Mouse (Mus musculus): ENCODE results near the gene Cpa2. TPM values are rescaled to one million over a fixed set of nuclear protein-coding genes. Genes with fewer than 3 reads are reported as not detected.

Gene Cpa2
- total RNA-seq, 2 experiments from 2014 or later: 1.2 to 1.6 TPM

GRCm38 (mm10) chr6:30547656-30548306 is 6.4 kb downstream of the Cpa2 start:
- DNase-seq: peak; percentile 36

DNA sequence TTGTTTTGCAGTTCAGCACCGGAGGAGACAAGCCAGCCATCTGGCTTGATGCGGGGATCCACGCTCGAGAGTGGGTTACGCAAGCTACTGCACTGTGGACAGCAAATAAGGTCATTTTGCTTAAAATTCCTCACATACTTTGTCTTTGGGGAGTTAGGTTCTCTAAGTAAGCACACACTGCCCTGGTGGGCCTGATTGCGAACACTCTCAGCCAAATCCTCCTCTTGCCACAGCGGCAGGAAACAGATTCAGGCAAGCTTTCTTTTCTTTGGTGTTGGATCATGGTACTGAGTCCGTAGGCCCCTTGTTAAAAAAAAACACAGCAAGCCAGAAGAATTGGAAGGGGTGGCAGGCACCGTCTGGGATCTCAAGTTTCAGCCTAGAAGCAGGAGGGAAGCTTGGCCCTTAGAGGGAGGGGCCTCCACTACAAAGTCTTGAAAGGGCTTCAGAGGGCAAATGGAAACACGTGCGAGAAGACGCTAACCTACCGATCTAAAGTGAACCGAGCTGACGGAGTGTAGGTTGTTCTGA is 7.9 kb downstream of the Cpa2 start:
- DNase-seq: peak; percentile 25

- no peak for DNase-seq
Observed at GRCm38 (mm10) chr6:30550496-30551192, 9.3 kb downstream of the Cpa2 start.

DNA sequence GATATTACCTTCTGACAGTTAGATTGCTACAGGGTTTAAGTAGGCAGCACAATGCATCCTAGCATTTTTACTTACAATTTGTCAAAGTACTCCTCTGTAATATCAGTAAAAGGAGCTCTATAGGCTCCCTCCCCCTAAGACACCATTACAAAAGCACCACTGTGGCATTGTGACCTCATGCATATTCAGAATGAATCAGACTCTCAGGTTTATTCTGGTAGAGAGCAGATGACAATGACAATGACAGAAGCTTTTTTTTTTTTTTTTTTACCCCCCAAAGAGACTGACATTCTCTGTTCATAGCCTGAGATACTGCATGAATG is 9.8 kb downstream of the Cpa2 start:
- no peak for DNase-seq

GRCm38 (mm10) chr6:30551644-30552580 is 10.5 kb downstream of the Cpa2 start:
- peak; percentile 6 for DNase-seq

DNA sequence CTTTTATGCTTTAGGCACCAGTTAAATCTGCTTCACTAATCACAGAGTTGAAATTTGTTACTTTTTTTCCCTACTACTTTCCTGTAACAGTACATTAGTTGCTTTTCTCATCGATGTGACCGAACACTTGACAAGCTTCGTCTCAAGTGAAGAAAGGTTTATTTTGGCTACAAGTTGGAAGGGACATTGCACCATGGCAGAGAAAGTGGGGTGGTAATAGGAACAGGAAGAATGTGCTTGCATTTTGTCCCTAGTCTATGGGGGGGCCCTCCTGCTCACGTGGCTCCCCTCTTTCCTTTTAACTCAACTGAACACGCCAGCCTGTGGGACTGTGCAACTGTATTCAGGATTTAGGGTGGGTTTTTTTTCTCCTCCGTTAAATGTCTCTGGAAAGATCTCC is 11.2 kb downstream of the Cpa2 start:
- DNase-seq: no peak

DNA sequence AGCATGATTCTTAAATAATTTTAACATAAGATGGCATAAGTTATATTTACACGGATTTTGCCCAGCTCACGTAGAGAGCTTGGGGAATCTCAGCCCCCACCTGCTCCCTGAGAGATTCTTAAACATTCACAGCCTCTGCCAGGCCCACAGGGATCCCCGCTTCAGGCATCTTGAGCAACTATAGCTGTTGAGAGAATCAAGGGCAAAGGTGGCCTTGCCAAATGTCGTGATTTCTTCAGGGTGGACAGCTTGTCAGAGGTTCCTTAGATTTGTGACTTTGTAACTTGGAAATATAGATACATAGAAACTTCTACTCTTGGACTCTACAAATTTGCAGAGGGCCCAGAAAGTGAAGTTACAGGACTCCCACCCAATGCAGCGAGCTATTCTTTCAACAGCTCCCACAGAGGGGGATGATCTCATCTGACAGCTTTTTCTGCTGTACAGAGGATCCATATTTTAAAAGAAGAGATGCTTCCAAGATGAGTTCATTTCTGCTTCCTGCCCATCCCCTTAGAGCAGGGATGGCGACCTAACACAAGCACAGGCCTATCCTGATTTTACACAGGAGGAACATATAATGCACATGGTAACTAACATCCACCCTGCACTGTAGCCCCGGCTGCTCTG is 12.1 kb downstream of the Cpa2 start:
- DNase-seq: no peak

GRCm38 (mm10) chr6:30554092-30554491 is 12.7 kb downstream of the Cpa2 start:
- no peak for DNase-seq

- DNase-seq: no peak
Observed at GRCm38 (mm10) chr6:30554621-30555170, 13.3 kb downstream of the Cpa2 start.

GRCm38 (mm10) chr6:30556080-30556479 is 14.7 kb downstream of the Cpa2 start:
- peak; percentile 27 for DNase-seq

DNA sequence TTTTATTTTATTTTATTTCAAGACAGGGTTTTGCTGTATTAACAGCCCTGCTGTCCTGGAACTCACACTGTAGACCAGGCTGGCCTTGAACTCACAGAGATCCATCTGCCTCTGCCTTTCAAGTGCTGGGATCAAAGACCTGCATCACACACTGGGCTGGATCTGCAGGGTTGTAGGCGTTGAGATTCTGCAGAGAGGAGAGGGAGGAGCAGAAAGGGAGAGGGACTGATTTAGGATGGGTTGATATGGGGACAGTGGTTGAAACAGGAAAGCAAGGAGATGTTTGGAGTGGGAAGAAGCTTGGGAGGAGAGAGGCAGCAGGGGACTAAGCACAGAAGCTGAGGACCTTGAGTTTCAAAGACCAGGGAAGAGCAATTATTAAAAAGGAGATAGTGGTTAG is 18.3 kb downstream of the Cpa2 start:
- no peak for DNase-seq

GRCm38 (mm10) chr6:30562132-30562531 is 20.8 kb downstream of the Cpa2 start:
- no peak for DNase-seq

DNA sequence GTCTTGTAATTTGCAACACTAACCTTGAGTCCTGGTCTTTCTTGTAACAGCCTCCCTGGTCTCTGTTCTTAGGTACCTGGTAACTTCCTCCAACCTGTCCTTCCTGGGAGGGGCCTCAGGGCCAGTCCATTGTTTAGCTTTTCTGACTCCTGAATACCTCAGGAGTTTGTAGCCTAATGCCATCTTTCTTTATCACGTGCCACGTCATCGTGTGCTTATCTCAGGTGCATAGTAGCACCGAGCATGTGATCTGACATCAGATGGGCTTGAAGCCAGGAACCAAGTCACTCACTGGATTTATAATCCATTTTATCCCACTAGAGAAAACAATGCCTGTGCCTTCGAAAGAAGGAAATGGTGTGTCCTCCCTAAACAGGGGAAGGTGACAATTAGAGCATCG is 22.2 kb downstream of the Cpa2 start:
- no peak for DNase-seq

GRCm38 (mm10) chr6:30564051-30564450 is 22.7 kb downstream of the Cpa2 start:
- no peak for DNase-seq

DNA sequence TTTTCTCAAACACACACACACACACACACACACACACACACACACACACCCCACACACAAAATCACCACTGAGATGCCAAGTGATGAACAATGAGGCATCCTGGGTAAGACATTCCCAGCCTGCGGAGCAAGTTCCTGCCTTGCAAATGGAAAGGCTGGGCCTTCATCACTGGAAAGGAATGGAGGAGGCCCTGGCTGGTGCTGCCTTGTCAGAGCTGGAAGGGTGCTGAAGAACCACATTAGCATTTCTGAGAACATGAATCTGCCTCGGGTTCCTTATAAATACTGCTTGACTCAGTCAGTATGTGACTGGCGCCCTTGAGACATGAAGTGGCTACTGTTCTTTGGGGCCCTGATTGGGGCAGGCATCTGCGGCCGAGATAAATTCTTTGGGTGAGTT is 26.7 kb downstream of the Cpa2 start, which contains the start of gene Cpa4:
Cpa4 (plus strand) TSS at position 301 of the 400 bp plus-strand sequence.
- no peak for DNase-seq

GRCm38 (mm10) chr6:30569331-30569730 is 27.9 kb downstream of the Cpa2 start:
- DNase-seq: no peak

GRCm38 (mm10) chr6:30570012-30570411 is 28.6 kb downstream of the Cpa2 start:
- DNase-seq: no peak

GRCm38 (mm10) chr6:30572456-30573311 is 31.3 kb downstream of the Cpa2 start:
- peak; percentile 20 for DNase-seq

GRCm38 (mm10) chr6:30573380-30573779 is 32.0 kb downstream of the Cpa2 start:
- no peak for DNase-seq

DNA sequence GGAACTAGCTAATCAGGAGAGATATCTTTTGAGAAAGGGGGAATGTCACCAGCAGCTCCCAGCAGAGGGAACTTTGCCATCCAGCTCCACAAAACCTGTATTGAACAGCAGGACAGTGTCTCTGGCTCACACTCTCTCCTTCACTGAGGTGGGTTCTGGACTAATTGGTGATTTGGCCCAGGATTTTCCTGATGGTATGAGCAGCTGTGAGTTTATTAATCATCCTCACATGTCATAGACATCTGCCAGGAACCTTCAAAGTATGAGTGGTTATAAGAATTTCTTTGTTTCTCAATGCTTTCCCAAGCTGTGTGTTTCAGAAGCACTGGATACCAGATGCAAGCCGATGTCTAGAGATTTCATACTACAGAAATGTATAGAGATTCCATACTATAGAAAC is 33.6 kb downstream of the Cpa2 start:
- DNase-seq: no peak

All from gastrocnemius, postnatal 10 days (tissue).